Mouse (Mus musculus): ENCODE results near the gene Cptp.

Cptp gene

GRCm38 (mm10) chr4:155869317-155870033 lies at the start of gene Cptp, which contains the start of gene Ints11:
Cptp (minus strand) TSS chr4:155869440.
Ints11 (plus strand) TSS chr4:155869546.
- DNase-seq (ENCODE audit: low spot score) = peak; percentile 98

DNA sequence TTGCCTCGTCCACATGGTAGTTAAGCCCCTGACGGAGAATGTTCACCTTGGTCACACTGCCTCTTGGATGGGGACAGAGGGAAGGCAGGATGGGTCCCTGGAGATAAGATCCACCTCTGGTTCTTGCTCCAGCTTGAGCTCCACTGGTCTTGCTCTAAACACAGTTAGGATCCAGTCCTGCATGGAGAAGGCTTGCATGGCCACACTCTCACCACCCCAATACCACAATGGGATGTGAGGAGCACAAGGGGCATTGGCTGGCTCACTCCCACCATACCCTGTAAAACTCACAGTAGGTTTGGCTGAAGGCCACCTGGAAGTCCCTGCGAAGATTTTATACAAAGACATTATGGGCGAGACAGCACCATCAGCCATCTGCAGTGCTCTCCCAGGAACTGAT lies 39.5 kb upstream of the Cptp start:
- no peak for DNase-seq (ENCODE audit: low spot score)

DNA sequence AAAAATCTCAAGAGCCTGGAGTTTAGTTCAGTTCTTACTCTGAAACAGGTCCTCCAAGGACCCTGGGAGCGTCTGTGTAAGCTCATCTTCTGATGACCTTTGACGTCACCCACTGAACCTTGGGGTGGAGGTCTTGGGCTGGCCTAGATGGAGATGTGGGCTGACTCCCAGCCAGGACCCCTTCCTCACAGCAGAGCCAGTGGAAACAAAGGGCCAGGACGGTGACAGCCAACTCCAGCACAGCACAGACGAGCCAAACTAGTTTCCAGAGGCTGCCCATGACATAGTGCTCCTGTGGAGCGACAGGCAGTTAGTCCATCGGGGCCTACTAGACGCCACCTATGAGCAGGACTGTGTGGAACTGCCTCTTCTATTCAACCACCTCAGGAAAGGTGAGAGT lies 39.0 kb upstream of the Cptp start:
- peak; percentile 34 for DNase-seq (ENCODE audit: low spot score)

DNA sequence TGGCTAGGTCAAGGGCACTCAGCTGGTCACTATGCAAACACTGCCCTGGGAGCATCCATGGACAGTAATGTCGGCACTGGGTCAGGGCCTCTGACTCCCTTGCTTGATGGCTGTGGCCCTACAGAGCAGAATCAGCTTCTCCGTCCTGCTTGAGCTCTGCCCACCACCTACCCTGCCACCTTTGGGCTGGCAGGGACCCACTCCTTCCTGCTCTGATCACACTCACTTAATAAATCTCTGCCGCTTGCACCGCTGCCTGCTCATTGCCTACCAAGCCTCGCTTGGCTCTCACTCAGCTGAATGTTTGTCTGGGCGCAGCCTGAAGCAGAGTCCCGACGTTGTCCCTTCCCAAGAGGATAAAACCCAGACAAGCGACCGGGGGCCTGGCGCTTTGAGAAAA lies 37.8 kb upstream of the Cptp start:
- DNase-seq (ENCODE audit: low spot score) = no peak

- DNase-seq (ENCODE audit: low spot score) = no peak
These were observed 36.9 kb upstream of the Cptp start for GRCm38 (mm10) chr4:155906125-155906524.

DNA sequence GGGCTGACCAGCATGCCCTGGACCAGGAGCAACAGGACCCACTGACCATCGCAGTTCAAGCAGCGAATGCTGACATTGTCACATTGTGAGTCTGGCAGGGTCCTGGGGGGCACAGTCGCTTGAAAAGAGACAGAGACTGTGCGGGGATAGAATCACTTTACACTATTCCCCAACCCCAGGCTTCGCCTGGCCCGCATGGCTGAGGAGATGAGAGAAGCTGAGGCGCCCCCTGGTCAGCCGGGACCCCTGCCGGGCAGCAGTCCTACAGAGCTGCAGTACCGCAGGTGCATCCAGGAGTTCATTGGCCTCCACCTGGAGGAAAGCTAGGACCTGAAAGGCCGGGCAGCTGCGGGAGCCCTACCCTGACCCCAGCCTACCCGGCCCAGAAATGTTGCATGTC lies 36.4 kb upstream of the Cptp start:
- peak; percentile 38 for DNase-seq (ENCODE audit: low spot score)

- DNase-seq (ENCODE audit: low spot score) = peak; percentile 54
These were observed 35.3 kb upstream of the Cptp start for GRCm38 (mm10) chr4:155904318-155905102.

DNA sequence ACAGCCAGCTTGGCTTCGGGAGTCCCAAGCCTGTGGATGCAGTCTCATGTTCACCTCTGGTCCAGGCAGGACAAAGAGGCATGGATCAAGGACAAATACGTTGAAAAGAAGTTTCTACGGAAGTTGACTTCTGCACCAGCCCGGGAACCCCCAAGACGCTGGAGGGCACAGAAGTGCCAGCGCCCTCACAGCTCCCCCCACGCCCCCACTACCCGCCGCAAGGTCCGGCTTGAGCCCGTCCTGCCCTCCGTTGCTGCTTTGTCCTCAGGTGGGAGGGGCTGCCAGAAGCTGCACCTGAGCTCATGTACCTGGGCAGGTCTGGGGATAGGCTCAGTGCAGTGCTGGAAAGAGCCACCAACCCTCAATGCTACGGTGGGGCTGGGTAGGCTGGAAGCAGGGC lies 34.0 kb upstream of the Cptp start:
- DNase-seq (ENCODE audit: low spot score) = no peak

DNA sequence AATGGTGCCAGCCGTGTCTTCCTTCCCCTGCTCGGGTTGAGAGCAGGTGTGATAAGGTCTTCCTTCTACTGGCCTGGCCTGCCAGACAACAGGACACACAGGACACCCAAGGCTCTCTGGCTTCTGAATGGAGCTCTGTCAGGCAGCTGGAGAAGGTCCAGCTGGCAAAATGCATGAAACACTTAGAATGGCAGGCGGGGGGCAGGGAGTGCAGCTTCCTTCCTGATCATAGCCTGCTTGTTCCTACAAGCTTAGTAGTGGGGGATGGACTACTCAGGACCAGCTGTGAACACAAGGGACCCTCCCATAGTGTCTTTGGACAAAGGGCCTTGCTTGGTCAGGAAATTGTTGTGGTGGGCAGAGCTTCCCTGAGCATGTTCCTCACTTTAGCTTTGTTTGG lies 32.0 kb upstream of the Cptp start:
- peak; percentile 42 for DNase-seq (ENCODE audit: low spot score)

- DNase-seq (ENCODE audit: low spot score) = peak; percentile 39
These were observed 30.1 kb upstream of the Cptp start for GRCm38 (mm10) chr4:155899355-155899754.

DNA sequence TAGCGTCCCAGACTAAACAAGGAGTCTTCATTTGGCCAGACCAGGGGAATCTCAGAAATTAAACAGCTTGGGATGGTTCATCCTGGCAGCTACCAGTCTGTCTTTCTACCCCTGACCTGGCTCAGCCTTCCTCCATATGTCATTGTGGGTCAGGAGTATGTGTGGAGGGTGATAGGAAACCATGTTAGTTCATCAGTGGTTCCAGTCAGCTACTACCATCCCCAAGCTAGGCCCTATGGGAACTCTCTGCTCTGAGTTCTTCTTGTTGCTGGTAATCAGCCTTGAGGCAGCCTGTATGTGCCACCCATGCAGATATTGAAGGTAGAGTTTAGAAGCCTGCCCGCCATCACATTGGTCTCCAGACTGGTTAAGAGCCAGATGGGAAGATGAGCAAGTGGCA lies 29.1 kb upstream of the Cptp start:
- DNase-seq (ENCODE audit: low spot score) = no peak

GRCm38 (mm10) chr4:155896461-155896860 lies 27.2 kb upstream of the Cptp start:
- peak; percentile 37 for DNase-seq (ENCODE audit: low spot score)

GRCm38 (mm10) chr4:155895826-155896225 lies 26.6 kb upstream of the Cptp start:
- peak; percentile 31 for DNase-seq (ENCODE audit: low spot score)

DNA sequence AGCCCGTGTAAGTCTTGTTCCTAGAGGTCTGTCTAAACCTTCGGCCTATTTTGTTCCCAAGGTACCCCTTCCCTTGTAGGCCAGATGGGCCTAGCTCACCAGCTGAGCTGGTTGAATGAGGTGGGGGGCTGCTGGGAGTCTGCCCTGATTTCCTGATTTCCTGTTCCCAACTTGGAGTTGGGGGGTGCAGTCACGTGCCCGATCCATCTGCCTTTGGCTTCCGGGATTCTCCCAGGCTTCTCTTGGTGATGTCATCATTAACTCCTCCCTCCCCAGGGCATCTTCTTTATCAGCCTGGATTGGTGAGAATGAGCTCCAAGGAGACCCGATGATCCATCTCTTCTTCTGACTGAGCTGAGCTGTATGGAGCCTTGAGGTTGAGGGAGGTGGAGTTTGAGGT lies 26.0 kb upstream of the Cptp start:
- peak; percentile 60 for DNase-seq (ENCODE audit: low spot score)

GRCm38 (mm10) chr4:155894311-155894881 lies 25.2 kb upstream of the Cptp start:
- DNase-seq (ENCODE audit: low spot score) = peak; percentile 71

DNA sequence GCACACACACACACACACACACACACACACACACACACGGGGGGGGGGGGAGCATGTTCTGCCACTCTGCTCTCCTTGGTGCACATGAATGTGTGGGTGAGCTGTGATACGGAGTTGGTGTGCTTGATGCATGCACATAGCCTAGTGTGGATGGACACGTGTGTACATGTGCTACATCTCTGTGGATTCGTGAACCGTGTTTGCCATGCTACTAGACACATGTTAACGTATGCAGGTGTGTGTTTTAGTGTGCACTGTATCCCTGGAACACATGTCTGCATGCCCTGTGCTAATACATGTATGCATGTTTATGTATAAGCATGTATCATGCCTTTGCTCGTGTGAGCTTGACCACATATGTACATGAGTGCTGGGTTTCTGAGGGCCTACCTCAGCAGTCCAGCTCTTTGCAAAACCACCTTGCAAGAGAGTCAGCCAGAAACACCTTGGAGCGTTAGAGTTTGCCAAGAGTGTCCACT lies 24.0 kb upstream of the Cptp start:
- peak; percentile 33 for DNase-seq (ENCODE audit: low spot score)

DNA sequence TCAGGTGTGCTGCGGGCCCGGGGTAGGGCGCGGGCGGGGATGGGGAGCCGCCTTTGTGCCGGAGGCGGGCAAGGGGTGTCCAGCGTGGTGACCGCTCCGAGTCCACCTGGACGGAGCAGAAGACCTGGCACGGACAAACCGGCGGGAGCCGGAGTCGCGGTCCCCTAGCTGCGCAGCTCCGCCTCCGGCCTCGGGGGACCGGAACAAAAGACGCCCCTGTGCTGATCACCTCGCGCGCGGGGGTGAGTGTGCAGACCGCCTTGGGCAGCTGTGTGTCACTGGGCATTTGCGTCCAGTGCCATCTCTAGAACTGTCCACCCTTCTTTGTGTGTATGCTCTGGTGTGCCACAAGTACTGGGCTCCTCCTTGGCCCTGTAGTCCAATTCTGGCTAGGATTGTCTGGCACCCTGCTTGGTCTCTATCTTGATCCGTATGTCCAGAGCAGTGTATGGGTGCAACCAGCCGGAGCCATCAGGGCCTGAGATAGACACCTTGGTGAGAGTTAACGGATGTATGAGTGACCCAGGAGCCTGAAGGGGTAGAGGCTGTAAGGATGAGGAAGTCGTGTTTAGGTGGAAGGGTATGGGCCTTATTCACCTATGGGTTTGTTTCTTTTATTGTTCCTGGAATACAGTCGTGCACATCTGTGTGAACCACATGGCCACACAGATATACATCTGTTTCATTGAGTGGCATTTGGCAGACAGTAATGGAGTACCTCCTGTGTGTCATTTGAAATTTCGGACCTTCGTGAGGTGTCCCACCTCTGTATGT lies 23.4 kb upstream of the Cptp start:
- no peak for DNase-seq (ENCODE audit: low spot score)

- peak; percentile 90 for DNase-seq (ENCODE audit: low spot score)
These were observed 22.8 kb upstream of the Cptp start for GRCm38 (mm10) chr4:155892017-155892416.

- DNase-seq (ENCODE audit: low spot score) = peak; percentile 99
These were observed 22.3 kb upstream of the Cptp start, which contains the start of the genes Pusl1 and Acap3 for GRCm38 (mm10) chr4:155891551-155892001. Pusl1 (minus strand) TSS chr4:155891781. Acap3 (plus strand) TSS chr4:155891822.

DNA sequence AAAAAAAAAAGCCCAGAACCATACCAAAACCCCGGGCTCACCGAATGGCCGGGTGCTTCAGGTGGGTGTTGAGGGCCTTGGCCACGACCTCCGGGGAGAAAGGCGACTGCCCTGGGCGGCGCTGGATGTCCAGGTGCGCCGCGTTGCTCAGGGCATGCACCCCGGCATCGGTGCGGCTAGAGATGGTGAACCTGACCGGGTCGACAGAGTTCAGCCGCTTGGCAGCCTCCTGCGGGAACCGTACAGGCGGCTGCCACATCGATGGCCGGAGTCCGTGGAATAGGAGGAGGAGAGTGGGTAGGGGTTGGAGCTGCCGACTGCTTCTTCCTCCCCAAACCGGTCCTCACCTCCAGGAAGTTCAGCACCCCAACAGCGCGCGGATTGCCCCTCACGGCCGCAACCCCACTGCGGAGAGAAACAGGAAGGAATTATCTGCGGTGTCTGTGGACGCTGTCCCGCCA lies 21.8 kb upstream of the Cptp start:
- peak; percentile 57 for DNase-seq (ENCODE audit: low spot score)

DNA sequence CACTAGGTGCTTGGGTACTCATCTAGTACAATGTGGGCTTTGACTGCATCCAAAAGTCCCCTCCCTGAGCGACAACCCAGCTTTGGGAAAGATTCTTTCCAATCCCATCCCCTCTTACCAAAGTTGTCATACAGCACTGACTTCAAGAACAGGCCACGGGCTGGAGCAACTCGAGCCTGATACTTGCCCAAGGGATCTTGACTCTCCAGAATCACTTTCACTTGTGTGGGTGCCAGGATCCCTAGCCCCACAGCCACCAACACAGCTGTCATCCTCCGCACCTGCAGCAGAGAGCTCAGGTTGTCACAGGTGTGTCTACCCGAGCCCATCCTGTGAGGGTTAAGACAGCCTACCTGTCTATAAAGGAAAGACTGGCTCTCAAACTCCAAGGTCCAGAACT lies 20.1 kb upstream of the Cptp start:
- DNase-seq (ENCODE audit: low spot score) = peak; percentile 37

DNA sequence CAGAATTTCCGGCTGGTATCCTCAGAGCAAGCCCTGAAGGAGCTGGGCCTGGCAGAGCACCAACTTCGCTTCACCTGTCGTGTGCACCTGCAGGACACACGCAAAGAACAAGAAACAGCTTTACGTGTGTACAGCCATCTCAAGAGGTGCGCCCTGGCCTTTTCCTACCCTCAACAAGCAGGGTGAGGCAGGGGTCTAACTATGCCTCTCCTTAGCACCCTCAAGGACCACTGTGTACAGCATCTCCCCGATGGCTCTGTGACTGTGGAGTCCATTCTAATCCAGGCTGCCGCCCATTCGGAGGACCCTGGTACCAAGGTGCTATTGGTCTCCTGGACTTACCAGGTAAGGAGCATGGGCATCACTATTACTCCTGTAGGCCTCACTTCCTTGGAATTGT lies 18.9 kb upstream of the Cptp start:
- peak; percentile 36 for DNase-seq (ENCODE audit: low spot score)
